Mouse (Mus musculus): ENCODE data around the gene Pianp. TPM values are rescaled to one million over a fixed set of nuclear protein-coding genes. Genes with fewer than 3 reads are reported as not detected.

The Pianp gene
- total RNA-seq (2014; fragmentation: Nextera tagmentation) (not detected in 2 replicates), total RNA-seq (2017) (not detected in 2 replicates)

DNA sequence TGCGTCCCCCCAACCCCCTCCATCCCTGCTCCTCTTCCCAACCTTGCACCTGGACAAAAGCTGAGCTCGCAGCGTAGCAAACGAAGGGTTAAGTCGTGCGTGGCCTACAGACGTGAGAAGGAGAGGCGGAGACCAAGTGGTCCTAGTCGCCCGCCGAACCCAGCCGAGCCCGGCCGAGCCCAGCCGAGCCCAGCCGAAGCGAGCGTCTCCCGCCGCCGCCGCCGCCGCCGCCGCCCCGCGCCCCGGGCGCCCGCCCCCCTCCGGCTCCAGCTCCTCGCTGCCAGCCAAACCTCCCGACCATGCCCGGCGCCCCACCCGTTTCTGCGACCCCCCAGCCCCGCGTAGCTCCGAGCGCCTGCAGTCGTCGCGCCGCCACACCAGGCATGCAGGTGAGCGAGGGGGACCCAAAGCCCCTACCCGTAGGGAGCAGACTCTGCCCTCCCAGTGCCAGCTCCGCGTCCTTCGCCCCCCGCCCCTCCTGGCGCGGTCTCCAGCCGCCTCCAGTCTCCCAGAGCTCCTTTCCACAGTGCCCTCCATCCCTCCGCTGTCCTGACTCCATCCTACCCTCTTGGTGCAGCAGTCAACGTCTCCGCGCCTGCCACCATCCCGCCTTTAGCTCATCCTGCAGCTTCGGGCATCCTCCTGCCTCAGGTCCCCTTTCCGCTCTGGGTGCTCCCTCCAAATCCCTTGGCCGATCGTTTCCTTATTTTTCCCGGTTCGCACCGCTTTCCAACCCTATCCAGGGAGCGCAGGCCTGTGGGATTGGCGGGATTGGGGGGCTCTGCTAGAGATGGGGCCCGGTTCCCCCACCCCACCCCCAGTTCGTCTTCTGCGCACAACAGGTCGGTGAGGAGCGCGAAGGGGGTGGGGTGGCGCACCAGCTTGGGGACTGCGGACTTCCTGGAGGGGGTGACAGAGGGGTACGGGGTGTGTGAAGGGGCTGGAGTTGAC lies at the start of gene Pianp:
Gene Pianp (plus strand): TSS at position 144 of the 951 bp plus-strand sequence.
- ATAC-seq (replicated peaks; ENCODE audit: low FRiP score, low TSS enrichment, poor library complexity, severe bottlenecking) = peak; percentile 67; the same call in 1 of the 2 replicates

DNA sequence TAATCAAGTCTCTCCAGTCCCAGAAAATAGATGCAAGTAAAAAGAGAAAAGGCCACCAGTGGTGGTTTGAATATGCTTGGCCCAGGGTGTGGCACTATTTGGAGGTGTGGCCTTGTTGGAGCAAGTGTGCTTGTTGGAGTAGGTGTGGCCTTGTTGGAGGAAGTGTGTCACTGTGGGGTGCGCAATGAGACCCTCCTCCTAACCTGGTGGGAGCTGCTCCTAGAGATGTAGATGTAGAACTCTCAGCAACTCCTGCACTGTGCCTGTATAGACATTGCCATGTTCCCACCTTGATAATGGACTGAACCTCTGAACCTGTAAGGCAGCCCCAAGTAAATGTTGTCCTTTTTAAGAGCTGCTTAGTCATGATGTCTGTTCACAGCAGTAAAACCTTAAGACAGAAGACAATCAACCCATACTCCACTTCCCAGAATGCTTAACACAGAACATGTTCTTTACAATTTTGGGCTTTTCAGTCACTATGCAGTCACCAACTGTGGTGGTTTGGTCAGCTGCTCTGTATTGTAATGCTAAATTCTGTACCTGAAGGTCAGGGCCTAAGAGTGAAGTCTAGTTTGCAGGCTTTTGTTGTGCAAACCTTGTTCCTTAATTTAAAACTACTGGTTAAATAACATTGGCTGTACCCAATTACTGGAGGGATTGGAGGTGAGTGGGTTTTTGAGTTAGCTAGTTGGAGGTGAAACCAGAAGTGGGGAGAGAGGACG lies 42.3 kb upstream of the Pianp start:
- no peak for ATAC-seq (replicated peaks; ENCODE audit: low FRiP score, low TSS enrichment, poor library complexity, severe bottlenecking)

GRCm38 (mm10) chr6:124955212-124955611 lies 41.3 kb upstream of the Pianp start:
- ATAC-seq (replicated peaks; ENCODE audit: low FRiP score, low TSS enrichment, poor library complexity, severe bottlenecking) = no peak

DNA sequence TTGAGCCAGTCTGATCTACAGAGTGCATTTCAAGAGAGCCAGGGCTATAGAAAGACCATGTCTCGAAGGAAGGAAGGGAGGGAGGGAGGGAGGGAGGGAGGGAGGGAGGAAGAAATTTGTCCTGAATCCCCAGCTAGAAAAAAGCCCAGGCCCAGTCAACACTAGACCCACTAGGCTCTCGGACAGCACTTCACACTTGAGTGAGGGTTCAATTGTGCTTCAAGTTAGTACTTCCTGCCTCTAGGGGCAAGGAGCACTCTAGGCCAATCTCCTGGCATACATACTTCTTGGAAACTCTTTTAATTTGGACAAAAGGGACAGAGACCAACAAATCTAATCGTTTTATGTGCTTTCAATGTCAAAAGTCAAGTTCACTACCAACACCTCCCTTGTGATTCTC lies 38.4 kb upstream of the Pianp start:
- no peak for ATAC-seq (replicated peaks; ENCODE audit: low FRiP score, low TSS enrichment, poor library complexity, severe bottlenecking)

- no peak for ATAC-seq (replicated peaks; ENCODE audit: low FRiP score, low TSS enrichment, poor library complexity, severe bottlenecking)
Measured at GRCm38 (mm10) chr6:124959960-124960359, 36.5 kb upstream of the Pianp start.

- ATAC-seq (replicated peaks; ENCODE audit: low FRiP score, low TSS enrichment, poor library complexity, severe bottlenecking) = no peak
Measured at GRCm38 (mm10) chr6:124961021-124961420, 35.5 kb upstream of the Pianp start.

DNA sequence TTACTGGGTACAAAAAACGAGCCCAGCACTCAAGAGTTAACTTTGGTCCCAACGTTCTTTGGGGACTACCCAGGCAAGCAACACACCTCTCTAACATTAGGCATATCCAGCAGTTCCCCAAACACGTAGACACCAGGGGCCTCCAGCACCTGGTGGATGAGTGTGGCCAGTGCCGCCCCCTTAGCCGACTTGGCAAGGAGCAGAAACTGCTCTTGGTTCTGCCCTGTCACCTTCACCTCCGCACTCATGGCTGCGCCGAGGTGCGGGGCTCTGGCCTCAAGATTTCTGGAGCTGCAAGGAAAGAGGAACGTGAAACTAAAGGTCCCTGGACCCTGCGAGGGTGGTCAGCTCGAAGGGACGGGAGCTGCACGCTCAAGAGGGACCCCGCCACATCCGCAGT lies 31.9 kb upstream of the Pianp start:
- ATAC-seq (replicated peaks; ENCODE audit: low FRiP score, low TSS enrichment, poor library complexity, severe bottlenecking) = 0 out of 2 replicates have a peak, but pooled peaks have one; percentile 25

DNA sequence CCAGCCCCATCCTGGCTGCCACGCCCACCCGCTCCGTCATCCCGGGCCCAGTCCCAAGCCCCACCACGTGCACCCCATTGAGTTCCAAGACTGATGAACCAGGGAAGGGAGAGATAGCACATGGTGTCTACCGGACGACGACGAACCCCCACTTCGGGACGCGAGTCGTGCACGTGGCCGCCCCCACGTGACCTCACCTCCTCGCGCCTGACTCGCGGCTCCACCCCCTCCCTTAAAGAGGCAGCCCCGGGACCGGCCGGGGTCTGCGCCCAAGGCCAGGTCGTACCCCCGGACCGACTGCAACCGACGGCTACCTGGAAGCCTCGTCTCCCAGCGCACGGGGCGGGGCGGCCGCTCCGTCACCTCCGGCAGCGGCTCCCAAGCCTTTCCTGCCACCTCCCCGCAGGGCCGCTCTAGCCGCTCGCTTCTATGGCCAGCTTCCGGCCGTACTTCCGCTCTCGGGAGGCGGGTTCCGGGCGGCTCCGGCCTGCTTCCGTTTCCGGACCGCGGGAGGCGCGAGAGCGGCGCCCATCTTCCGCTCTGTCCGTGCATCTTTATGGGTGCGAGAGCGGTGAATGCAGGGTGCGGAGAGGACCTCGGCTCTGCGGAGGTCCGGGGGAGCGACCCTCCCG lies 31.3 kb upstream of the Pianp start, which contains the start of gene Cops7a:
Gene Cops7a (minus strand): TSS at position 451 of the 632 bp plus-strand sequence.
- ATAC-seq (replicated peaks; ENCODE audit: low FRiP score, low TSS enrichment, poor library complexity, severe bottlenecking) = peak; percentile 89

DNA sequence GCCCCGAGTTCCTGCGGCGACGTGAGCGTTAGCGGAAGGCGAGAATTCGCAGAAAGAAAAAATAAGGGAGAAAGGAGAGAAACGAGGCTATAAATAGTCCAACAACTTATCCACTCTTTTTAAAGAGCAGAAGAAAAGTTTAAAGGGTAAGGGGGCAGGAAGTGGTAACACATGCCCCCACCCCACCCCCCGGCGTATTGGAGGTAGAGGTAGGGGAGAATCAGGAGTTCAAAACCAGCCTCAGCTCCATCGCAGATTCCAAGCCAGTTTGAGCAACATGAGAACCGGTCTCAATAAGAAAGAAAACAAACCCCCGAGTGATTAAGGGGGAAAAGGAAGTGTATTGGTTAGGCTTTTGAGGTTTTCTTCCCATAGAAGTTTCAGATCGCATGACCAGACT lies 30.7 kb upstream of the Pianp start:
- ATAC-seq (replicated peaks; ENCODE audit: low FRiP score, low TSS enrichment, poor library complexity, severe bottlenecking) = no peak

GRCm38 (mm10) chr6:124966466-124967118 lies 29.9 kb upstream of the Pianp start:
- no peak for ATAC-seq (replicated peaks; ENCODE audit: low FRiP score, low TSS enrichment, poor library complexity, severe bottlenecking)

DNA sequence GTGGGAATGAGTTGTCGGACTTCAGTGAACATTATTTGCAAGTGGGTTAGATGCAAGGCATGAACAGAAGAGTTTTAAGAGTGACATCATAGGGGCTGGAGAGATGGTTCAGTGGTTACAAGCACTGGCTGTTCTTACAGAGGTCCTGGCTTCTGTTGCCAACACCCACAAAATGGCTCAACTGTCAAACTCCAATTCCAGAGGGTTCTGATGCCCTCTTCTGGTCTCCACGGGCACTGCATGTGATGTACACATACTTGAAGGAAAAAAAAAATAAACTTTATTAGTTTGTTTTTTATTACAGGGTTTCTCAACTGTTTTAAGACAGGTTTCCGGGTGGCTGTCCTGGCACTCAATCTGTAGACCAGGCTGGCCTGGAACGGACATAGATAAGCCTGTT lies 28.7 kb upstream of the Pianp start:
- no peak for ATAC-seq (replicated peaks; ENCODE audit: low FRiP score, low TSS enrichment, poor library complexity, severe bottlenecking)

DNA sequence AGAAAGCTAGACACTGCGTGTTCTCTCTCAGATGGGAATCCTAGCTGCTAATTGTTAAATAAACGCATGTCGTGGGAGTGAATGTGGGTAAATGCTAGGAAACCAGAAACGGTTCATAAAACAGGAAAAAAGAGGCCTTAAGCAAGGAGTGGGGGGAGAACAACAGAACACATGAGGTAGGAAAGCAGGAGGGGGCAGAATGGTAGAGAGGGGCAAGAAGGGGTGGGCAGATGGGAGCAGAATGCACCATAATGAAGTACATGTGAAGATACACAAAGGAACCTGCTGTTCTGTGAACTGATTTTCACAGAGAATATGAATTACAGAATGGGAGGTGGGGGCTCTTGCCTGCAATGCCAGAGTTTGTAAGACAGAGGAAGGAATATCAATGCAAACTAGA lies 4.3 kb upstream of the Pianp start:
- ATAC-seq (replicated peaks; ENCODE audit: low FRiP score, low TSS enrichment, poor library complexity, severe bottlenecking) = no peak

DNA sequence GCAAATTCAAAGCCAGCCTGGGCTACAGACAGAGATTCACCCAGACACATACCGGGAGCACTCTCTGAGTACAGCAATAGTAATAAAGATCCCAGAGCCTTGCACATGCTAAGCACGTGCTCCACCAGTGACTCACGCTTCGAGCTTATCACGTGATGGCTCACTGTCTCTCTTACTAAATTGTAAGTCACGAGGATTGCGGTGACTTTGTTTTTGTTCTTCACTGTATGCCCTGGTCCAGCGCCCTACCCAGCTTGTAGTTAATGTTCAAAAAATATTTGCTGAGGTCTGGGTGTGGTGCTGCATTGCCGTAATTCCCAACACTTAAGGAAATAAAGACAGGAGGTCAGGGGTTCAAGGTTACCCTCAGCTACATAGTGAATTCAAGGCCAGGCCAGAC lies 3.1 kb upstream of the Pianp start:
- ATAC-seq (replicated peaks; ENCODE audit: low FRiP score, low TSS enrichment, poor library complexity, severe bottlenecking) = no peak

DNA sequence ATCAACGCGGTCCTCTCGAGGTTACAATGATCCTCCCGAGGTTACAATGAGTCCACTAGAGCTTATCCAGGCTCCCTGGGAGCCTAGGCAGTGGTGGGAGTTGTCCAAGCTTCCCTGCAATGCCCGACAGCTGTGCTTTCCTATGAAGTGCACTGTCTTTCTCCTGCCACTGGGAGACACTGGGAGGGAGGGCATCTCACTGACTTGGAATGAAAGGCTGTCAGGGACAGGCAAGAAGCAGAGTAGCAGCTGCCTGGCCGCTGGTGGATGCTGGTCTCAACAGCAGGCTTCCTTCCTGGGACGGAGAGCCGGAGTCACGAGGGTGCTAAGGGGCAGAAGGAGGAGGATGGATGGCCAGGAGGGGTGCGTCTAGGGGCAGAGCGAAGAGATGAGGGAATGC lies 2.6 kb upstream of the Pianp start:
- ATAC-seq (replicated peaks; ENCODE audit: low FRiP score, low TSS enrichment, poor library complexity, severe bottlenecking) = no peak

GRCm38 (mm10) chr6:124995246-124995645 lies 1.2 kb upstream of the Pianp start:
- ATAC-seq (replicated peaks; ENCODE audit: low FRiP score, low TSS enrichment, poor library complexity, severe bottlenecking) = no peak

- ATAC-seq (replicated peaks; ENCODE audit: low FRiP score, low TSS enrichment, poor library complexity, severe bottlenecking) = no peak
Measured at GRCm38 (mm10) chr6:124995831-124996403, 577 bp upstream of the Pianp start.

DNA sequence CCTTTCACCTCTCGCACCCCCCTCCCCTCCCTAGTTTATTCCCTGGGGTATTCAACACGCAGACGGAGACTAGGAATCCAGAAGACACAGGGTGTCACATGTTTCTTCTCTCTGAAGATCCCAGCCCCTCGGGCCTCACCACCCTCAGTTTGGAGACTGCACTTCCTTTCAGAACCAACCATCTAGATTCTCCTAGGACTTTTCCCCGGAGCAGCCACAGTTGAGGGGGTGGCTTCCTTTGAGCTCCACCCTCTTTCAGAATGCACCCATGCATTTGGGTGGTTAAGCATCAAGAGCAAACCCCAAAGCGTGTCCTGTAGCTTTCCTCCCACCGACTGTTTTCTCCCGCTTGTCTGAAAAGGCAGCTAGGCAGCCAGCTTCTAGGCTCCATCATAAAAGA lies 1.6 kb downstream of the Pianp start:
- ATAC-seq (replicated peaks; ENCODE audit: low FRiP score, low TSS enrichment, poor library complexity, severe bottlenecking) = no peak

DNA sequence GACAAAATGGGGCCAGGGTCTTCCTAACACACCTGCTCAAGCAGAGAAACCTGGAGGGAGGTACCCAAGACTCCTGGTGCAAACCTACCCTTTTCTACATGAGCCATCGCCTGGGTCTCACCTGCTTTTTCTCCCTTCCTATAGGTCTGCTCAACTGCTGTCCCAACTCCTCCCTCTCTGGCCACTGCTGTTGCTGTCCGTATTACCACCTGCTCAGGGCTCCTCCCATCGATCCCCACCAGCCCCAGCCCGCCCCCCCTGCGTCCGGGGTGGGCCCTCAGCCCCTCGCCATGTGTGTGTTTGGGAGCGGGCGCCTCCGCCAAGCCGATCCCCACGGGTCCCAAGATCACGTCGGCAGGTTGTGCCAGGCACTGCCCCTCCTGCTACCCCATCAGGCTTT lies 2.6 kb downstream of the Pianp start:
- no peak for ATAC-seq (replicated peaks; ENCODE audit: low FRiP score, low TSS enrichment, poor library complexity, severe bottlenecking)

DNA sequence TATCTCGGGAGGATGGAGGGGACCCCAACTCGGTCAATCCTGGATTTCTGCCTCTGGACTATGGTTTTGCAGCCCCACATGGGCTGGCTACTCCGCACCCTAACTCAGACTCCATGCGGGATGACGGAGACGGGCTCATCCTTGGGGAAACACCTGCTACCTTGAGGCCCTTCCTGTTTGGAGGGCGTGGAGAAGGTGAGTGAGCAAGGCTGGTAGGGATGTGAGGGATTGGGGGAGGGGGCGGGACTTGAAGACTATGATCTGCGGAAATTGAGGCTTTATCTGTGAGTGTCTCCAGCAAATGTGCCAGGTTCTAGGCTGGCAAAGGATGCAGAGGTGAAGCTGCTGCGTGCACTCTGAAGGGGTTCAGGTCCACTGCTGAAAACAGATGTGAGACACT lies 3.1 kb downstream of the Pianp start:
- no peak for ATAC-seq (replicated peaks; ENCODE audit: low FRiP score, low TSS enrichment, poor library complexity, severe bottlenecking)
